Mouse (Mus musculus): ENCODE data around the gene Atrn. TPM values are rescaled to one million over a fixed set of nuclear protein-coding genes. Genes with fewer than 3 reads are reported as not detected.

Atrn gene
- polyA plus RNA-seq, 1 experiment from 2014 or later, result 11.5 TPM

DNA sequence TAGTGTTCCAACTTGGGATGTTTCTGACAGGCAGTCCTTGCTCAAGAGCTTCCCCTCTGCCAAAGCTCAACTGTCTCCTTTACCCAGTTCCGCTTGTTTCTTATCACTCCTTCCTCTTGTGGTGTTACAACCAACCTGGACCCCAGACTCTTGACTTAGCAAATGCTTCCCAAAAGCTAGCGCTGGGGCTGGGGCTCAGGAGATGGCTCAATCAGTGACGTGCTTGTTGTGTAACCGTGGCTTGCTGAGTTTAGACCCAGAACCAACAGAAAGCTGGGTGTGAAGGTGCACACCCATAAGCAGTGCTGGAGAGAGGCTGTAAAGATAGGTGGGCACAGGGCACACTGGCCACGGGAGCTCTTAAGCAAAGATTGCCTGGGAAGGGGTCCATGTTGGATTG lies 23.7 kb downstream of the Atrn start:
- 84% methylated on average over 5 of the region's 5 CpGs for WGBS
- no peaks in the 10 kb centered on the region for H3K9me3 ChIP-seq (ENCODE audit: control insufficient read depth, low read length)
- no peak overlapping the region for H3K27ac ChIP-seq (ENCODE audit: low read depth, low read length)
- no peak overlapping the region for H3K4me2 ChIP-seq (ENCODE audit: low read depth)
- DNase-seq (ENCODE audit: low spot score) (no peak), ATAC-seq (ENCODE audit: insufficient read depth, low FRiP score, low TSS enrichment) (no peak)
- H3K4me3 ChIP-seq (ENCODE audit: low read depth, low read length), result no peak overlapping the region
- no peaks in the 10 kb centered on the region for H3K36me3 ChIP-seq (ENCODE audit: control insufficient read depth, insufficient read depth, low read length)
- no peak overlapping the region for H3K9ac ChIP-seq (ENCODE audit: low read length)
- H3K4me1 ChIP-seq (ENCODE audit: control insufficient read depth, insufficient read depth, low read length), result no peaks in the 10 kb centered on the region
- H3K27me3 ChIP-seq (ENCODE audit: control insufficient read depth, insufficient read depth, low read length), result no peaks in the 10 kb centered on the region

DNA sequence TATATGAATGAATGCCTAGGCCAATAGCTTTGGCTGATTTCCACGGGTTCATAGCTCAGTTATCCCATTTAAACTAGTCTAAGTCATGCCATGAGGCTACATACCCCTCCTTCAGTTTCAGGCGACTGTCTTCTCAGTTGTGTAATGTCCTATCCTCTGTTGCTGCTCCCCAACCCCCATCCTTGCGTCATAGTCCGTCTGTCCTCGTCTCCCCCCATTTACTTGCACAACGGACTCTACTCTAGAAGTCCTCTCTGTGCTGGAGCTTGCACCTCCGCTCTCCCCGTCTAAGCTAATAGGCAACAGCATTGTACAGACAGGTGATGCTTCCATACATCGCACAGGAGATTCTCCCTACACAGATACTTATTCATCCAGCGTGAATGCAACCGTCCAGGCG lies 26.6 kb downstream of the Atrn start:
- 90% methylated on average over 12 of the region's 12 CpGs for WGBS
- no peak for DNase-seq (ENCODE audit: low spot score)
- Histone ChIP-seq H3K27ac (ENCODE audit: low read depth, low read length) (no peak overlapping the region), H3K9me3 (ENCODE audit: control insufficient read depth, low read length) (no peaks in the 10 kb centered on the region), H3K9ac (ENCODE audit: low read length) (no peak overlapping the region), H3K27me3 (ENCODE audit: control insufficient read depth, insufficient read depth, low read length) (no peaks in the 10 kb centered on the region), H3K4me2 (ENCODE audit: low read depth) (no peak overlapping the region), H3K36me3 (ENCODE audit: control insufficient read depth, insufficient read depth, low read length) (no peaks in the 10 kb centered on the region), H3K4me1 (ENCODE audit: control insufficient read depth, insufficient read depth, low read length) (no peaks in the 10 kb centered on the region), H3K4me3 (ENCODE audit: low read depth, low read length) (no peak overlapping the region)
- no peak for ATAC-seq (ENCODE audit: insufficient read depth, low FRiP score, low TSS enrichment)

DNA sequence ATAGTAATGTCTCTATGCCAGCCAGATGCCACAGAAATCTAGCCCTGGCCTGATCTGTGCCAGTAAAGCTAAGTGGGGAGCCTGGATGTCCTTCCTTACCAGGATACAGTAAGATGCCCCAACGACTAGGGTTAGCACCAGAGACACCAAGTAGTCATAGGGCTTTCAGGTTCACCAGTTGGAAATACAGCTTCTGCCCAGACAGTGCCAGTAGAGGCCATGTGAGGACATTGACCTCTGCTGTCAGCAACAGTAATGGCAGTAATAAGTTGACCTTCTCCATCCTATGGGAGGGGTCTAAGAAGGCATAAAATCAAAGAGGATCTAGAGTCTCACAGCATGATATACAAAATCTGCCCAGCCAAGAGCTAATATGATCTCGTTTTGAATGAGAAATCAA lies 43.5 kb downstream of the Atrn start:
- Histone ChIP-seq H3K9me3 (ENCODE audit: control insufficient read depth, low read length) (no peaks in the 10 kb centered on the region), H3K27ac (ENCODE audit: low read depth, low read length) (no peak overlapping the region), H3K4me1 (ENCODE audit: control insufficient read depth, insufficient read depth, low read length) (peaks cover 2% of the 10 kb centered on the region; the same call in 1 of the 2 replicates), H3K36me3 (ENCODE audit: control insufficient read depth, insufficient read depth, low read length) (no peaks in the 10 kb centered on the region), H3K27me3 (ENCODE audit: control insufficient read depth, insufficient read depth, low read length) (no peaks in the 10 kb centered on the region), H3K4me2 (ENCODE audit: low read depth) (no peak overlapping the region), H3K4me3 (ENCODE audit: low read depth, low read length) (no peak overlapping the region), H3K9ac (ENCODE audit: low read length) (no peak overlapping the region)
- WGBS, result 84% methylated on average over 2 of the region's 2 CpGs
- ATAC-seq (ENCODE audit: insufficient read depth, low FRiP score, low TSS enrichment), result no peak
- DNase-seq (ENCODE audit: low spot score), result no peak

DNA sequence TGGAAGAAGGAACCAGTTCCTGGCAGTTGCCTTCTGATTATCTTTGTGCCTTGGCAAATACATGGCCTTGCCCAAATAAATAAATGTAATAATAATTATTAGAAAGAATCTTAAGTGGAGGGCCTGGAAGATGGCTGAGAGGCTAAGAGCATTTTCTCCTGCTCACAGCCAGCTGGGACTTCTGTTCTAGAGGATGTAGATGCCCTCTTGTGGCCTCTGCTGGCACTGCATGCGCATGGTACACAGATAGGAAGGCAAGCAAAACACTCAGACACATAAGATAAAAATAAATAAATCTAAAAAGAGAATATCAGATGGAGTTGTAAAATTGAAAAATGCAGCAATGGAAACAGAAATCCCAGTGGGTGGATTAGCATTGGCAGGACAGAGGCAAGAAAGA lies 44.3 kb downstream of the Atrn start:
- H3K36me3 ChIP-seq (ENCODE audit: control insufficient read depth, insufficient read depth, low read length), result no peaks in the 10 kb centered on the region
- H3K27ac ChIP-seq (ENCODE audit: low read depth, low read length), result no peak overlapping the region
- no peak overlapping the region for H3K4me3 ChIP-seq (ENCODE audit: low read depth, low read length)
- H3K9me3 ChIP-seq (ENCODE audit: control insufficient read depth, low read length), result no peaks in the 10 kb centered on the region
- H3K4me2 ChIP-seq (ENCODE audit: low read depth), result no peak overlapping the region
- H3K27me3 ChIP-seq (ENCODE audit: control insufficient read depth, insufficient read depth, low read length), result no peaks in the 10 kb centered on the region
- ATAC-seq (ENCODE audit: insufficient read depth, low FRiP score, low TSS enrichment), result 0 out of 2 replicates have a peak, but pooled peaks have one; percentile 67
- WGBS, result 0% methylated on average over 1 of the region's 1 CpGs
- no peak overlapping the region for H3K9ac ChIP-seq (ENCODE audit: low read length)
- DNase-seq (ENCODE audit: low spot score), result peak; percentile 85
- H3K4me1 ChIP-seq (ENCODE audit: control insufficient read depth, insufficient read depth, low read length), result peaks cover 2% of the 10 kb centered on the region; the same call in 1 of the 2 replicates

DNA sequence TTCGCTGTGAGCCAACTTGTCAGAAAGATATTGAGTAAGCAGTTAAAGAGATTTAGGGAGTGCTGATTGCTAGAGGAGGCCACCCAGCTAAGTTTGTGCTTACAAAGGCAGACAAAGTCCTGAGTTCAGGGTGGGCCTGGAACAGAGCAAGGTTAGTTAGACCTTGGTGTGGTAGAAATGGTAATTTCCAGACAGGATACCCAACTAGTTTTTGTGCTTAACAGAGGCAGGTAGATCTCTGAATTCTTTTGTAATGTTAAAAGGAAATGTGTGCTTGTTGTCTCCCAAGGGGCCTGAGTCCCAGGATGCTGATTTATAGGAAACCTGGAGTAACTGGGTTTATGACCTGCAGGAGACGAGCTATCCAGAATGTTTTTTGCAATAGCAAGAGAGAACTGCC lies 52.6 kb downstream of the Atrn start:
- no peak overlapping the region for H3K9ac ChIP-seq (ENCODE audit: low read length)
- ATAC-seq (ENCODE audit: insufficient read depth, low FRiP score, low TSS enrichment), result no peak
- no peak overlapping the region for H3K27ac ChIP-seq (ENCODE audit: low read depth, low read length)
- no peaks in the 10 kb centered on the region for H3K36me3 ChIP-seq (ENCODE audit: control insufficient read depth, insufficient read depth, low read length)
- WGBS, result 65% methylated on average over 2 of the region's 2 CpGs
- DNase-seq (ENCODE audit: low spot score), result no peak
- no peak overlapping the region for H3K4me3 ChIP-seq (ENCODE audit: low read depth, low read length)
- H3K27me3 ChIP-seq (ENCODE audit: control insufficient read depth, insufficient read depth, low read length), result no peaks in the 10 kb centered on the region
- H3K9me3 ChIP-seq (ENCODE audit: control insufficient read depth, low read length), result no peaks in the 10 kb centered on the region
- H3K4me1 ChIP-seq (ENCODE audit: control insufficient read depth, insufficient read depth, low read length), result no peaks in the 10 kb centered on the region
- no peak overlapping the region for H3K4me2 ChIP-seq (ENCODE audit: low read depth)

DNA sequence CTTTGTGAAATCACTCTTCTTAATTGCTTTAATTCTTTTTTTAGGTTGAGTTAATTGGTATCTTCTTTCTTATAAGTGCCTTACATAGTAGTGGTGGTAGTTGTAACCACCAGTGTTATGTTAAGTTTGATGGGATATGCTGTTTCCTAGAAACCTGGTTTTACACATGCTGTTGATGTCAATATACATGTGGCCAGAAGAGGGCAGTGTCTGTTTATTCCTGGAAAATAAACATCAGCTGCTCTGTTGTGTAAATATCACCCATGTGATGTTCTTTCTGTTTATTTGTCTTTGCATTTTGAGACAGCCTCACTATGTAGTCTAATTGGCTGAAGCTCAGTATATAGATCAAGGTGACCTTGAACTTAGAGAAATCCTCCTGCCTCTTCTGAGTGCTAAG lies 55.6 kb downstream of the Atrn start:
- Histone ChIP-seq H3K4me1 (ENCODE audit: control insufficient read depth, insufficient read depth, low read length) (no peaks in the 10 kb centered on the region), H3K27ac (ENCODE audit: low read depth, low read length) (no peak overlapping the region), H3K36me3 (ENCODE audit: control insufficient read depth, insufficient read depth, low read length) (no peaks in the 10 kb centered on the region), H3K4me2 (ENCODE audit: low read depth) (no peak overlapping the region), H3K4me3 (ENCODE audit: low read depth, low read length) (no peak overlapping the region), H3K27me3 (ENCODE audit: control insufficient read depth, insufficient read depth, low read length) (no peaks in the 10 kb centered on the region), H3K9me3 (ENCODE audit: control insufficient read depth, low read length) (no peaks in the 10 kb centered on the region), H3K9ac (ENCODE audit: low read length) (no peak overlapping the region)
- no peak for DNase-seq (ENCODE audit: low spot score)
- no peak for ATAC-seq (ENCODE audit: insufficient read depth, low FRiP score, low TSS enrichment)

DNA sequence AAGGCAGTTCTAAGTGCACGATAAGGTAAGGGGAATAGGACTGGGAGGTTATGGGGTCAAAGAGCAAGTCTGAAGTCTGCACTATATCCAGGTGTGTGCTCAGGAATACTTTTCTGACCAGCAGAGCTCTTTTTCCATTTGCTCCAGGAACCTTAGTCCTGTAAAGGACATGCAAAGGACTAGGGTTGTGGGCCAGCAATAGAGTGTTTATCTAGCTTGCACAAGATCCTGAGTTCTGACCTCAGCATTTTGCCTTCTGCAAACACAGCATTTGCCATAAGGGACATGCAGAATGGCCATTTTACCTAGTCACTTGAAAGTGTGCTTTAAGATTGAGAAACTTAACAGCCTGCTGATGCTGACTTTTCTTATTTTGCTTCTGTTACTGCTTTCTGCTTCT lies 58.7 kb downstream of the Atrn start:
- H3K27me3 ChIP-seq (ENCODE audit: control insufficient read depth, insufficient read depth, low read length), result no peaks in the 10 kb centered on the region
- no peaks in the 10 kb centered on the region for H3K4me1 ChIP-seq (ENCODE audit: control insufficient read depth, insufficient read depth, low read length)
- no peak overlapping the region for H3K4me2 ChIP-seq (ENCODE audit: low read depth)
- WGBS, result 100% methylated on average over 1 of the region's 1 CpGs
- no peak overlapping the region for H3K27ac ChIP-seq (ENCODE audit: low read depth, low read length)
- no peak overlapping the region for H3K4me3 ChIP-seq (ENCODE audit: low read depth, low read length)
- no peaks in the 10 kb centered on the region for H3K9me3 ChIP-seq (ENCODE audit: control insufficient read depth, low read length)
- no peaks in the 10 kb centered on the region for H3K36me3 ChIP-seq (ENCODE audit: control insufficient read depth, insufficient read depth, low read length)
- no peak overlapping the region for H3K9ac ChIP-seq (ENCODE audit: low read length)
- DNase-seq (ENCODE audit: low spot score) (no peak), ATAC-seq (ENCODE audit: insufficient read depth, low FRiP score, low TSS enrichment) (no peak)

DNA sequence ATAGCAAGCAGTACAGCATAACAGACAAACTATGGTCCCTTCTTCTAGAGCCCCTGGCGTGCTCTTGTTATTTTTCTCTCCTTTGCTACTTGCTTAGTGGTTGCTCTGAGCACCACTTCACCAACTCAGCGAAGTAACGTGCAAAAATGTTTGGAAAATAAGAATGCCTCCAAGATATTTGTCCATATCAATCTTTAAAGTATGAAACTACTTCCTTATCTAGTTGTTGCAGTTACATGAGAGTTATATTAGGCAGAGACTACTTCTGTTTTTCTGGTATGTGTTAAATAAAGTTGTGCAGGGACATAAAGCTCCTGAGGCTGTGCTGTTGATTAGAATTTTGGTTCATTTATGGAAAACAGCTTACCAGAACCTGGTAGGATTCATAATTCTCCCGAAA lies 64.7 kb downstream of the Atrn start:
- Histone ChIP-seq H3K4me3 (ENCODE audit: low read depth, low read length) (no peak overlapping the region), H3K9me3 (ENCODE audit: control insufficient read depth, low read length) (no peaks in the 10 kb centered on the region), H3K36me3 (ENCODE audit: control insufficient read depth, insufficient read depth, low read length) (no peaks in the 10 kb centered on the region), H3K27me3 (ENCODE audit: control insufficient read depth, insufficient read depth, low read length) (no peaks in the 10 kb centered on the region), H3K4me1 (ENCODE audit: control insufficient read depth, insufficient read depth, low read length) (no peaks in the 10 kb centered on the region), H3K27ac (ENCODE audit: low read depth, low read length) (no peak overlapping the region), H3K4me2 (ENCODE audit: low read depth) (no peak overlapping the region), H3K9ac (ENCODE audit: low read length) (no peak overlapping the region)
- 90% methylated on average over 4 of the region's 4 CpGs for WGBS
- DNase-seq (ENCODE audit: low spot score), result no peak
- no peak for ATAC-seq (ENCODE audit: insufficient read depth, low FRiP score, low TSS enrichment)

DNA sequence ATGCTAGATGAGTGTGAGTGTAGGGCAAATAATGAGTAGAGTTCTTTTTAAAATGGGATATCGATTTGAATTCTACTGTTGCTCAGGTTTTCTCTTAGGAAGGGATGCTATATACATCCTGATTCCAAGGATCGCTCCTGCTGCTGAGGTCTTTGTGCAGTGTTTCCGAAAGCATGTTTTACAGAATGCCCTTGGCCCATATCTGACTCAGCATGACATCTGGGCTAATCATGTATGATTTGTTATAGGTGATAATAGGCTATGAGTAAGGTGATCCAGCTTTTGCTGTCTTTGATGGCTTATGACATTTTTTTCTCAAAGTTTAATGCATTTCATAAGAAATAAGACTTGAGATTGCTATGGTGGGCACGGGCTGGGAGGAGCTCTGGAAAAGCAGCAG lies 66.1 kb downstream of the Atrn start:
- Histone ChIP-seq H3K27me3 (ENCODE audit: control insufficient read depth, insufficient read depth, low read length) (no peaks in the 10 kb centered on the region), H3K9me3 (ENCODE audit: control insufficient read depth, low read length) (no peaks in the 10 kb centered on the region), H3K36me3 (ENCODE audit: control insufficient read depth, insufficient read depth, low read length) (no peaks in the 10 kb centered on the region), H3K4me2 (ENCODE audit: low read depth) (no peak overlapping the region), H3K4me1 (ENCODE audit: control insufficient read depth, insufficient read depth, low read length) (no peaks in the 10 kb centered on the region), H3K9ac (ENCODE audit: low read length) (no peak overlapping the region), H3K4me3 (ENCODE audit: low read depth, low read length) (no peak overlapping the region), H3K27ac (ENCODE audit: low read depth, low read length) (no peak overlapping the region)
- DNase-seq (ENCODE audit: low spot score) (no peak), ATAC-seq (ENCODE audit: insufficient read depth, low FRiP score, low TSS enrichment) (no peak)
- 94% methylated on average over 4 of the region's 4 CpGs for WGBS

Measured in neural tube, embryonic 11.5 days (tissue).